Mouse (Mus musculus): ENCODE measurements around the gene Gm11555.
"Not testable (repeated sequence)": the region's sequence is repeated elsewhere in the genome, so short reads cannot be mapped to it uniquely, and the experiment has no call there.

The Gm11555 gene

DNA sequence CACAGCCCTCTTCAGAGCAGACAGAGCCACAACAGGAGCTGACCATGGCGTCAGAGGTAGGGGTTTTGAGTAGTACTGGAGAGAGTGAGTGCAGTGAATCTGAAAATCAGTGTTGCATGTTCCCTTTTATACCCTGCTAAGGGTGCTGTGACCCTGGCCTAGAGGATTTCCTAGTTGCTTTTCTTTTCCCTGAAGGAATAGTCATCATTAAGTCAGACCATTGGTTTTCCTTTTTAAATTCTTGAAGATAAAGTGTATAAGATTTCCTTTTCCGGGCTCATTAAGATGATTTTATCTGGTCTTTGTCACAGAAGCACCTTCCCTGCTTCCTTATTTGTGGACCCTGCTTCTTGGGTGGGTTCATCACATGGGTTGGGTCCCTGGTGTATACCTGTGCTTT, at the start of gene Gm11555:
Gene Gm11555, minus strand, starts transcription at position 101 of the 400 bp plus-strand sequence.
- DNase-seq = no peak

- no peak for DNase-seq
These were observed 40.4 kb upstream of the Gm11555 start, which contains the start of gene Gm14190 for GRCm38 (mm10) chr11:99690463-99690862. Gene Gm14190, minus strand, starts transcription at chr11:99690740.

GRCm38 (mm10) chr11:99685235-99685634, 35.2 kb upstream of the Gm11555 start:
- DNase-seq = not testable (repeated sequence)

GRCm38 (mm10) chr11:99683481-99683880, 33.4 kb upstream of the Gm11555 start:
- DNase-seq = no peak

DNA sequence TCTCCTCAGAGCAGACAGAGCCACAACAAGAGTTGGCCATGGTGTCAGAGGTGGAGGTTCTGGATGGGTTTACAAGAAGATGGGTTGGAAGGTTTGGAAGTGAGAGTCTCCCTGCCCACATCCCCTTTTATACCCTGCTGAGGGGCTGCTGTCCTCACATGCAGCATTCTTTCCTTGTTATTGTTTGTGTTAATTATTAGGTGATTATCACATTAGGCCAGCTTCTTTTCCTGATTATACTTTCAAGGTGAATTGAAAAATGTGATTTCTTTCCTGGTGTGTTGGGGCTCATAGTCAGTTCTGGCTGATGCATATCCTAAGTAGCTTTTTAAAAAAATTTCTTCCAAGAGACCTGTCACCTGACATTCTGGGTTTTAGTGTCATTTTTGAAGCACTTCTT, 15.8 kb upstream of the Gm11555 start, which contains the start of gene Krtap4-6:
Gene Krtap4-6, minus strand, starts transcription at position 101 of the 400 bp plus-strand sequence.
- DNase-seq = no peak

DNA sequence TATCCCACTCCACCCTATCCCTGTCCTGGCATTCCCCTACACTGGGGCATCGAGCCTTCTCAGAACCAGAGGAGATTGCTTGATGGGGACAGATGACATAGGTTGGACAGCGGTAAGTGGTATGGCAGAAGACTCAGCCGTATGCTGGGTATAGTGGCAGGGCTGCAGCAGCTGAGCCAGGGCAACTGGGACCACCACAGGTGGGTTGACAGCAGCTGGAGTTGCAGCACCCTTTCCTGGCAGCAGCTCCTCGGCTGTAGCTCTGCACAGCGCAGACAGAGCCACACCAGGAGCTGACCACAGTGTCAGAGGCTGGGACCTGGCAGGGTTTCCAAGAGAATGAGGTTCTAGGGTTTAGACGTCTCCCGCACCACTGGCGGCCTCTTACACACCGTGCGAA, 12.8 kb upstream of the Gm11555 start:
- DNase-seq = no peak

GRCm38 (mm10) chr11:99659256-99659655, 9.2 kb upstream of the Gm11555 start:
- DNase-seq = no peak

GRCm38 (mm10) chr11:99658467-99659010, 8.5 kb upstream of the Gm11555 start, which contains the start of gene Gm11563:
Gene Gm11563, minus strand, starts transcription at chr11:99658960.
- not testable (repeated sequence) for DNase-seq

GRCm38 (mm10) chr11:99657051-99657450, 7.0 kb upstream of the Gm11555 start:
- no peak for DNase-seq

DNA sequence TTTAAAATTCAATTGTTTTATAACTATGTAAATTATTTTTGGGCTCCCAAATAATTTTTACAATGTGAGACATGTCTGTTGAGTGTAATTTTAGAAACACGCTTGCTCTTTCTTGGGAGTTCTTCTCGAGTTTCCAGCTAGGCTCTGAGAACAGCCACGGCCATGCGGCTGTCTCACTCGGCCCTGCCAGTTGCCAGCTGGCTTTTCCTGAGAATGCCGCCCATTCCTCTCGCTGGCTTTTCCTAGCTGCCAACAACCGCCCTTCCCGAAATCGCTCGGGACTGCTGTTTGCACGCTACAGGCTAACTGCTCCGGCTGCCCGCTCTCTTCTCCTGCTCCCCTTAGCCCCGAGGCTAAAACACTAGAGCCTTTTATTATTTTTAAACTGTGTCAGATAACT, 3.6 kb downstream of the Gm11555 start:
- DNase-seq = no peak

DNA sequence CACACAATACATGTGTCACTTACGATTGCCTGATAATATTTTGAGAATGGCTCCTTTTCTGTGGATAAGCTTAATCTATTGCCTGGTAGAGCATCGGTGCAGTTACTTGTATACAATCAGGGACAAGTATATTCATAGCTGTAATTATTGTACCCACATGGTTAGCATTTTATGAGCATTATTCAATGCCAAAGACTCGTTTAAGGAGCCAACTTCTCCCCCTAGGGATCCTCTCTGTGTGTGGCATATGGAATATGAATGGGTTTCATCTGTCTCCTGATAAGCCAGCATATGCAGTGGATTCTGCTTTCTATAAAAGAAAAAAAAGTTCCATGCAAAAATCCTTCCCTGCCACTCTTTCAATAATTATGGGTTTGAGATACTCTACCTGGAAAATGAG, 5.7 kb downstream of the Gm11555 start:
- no peak for DNase-seq

DNA sequence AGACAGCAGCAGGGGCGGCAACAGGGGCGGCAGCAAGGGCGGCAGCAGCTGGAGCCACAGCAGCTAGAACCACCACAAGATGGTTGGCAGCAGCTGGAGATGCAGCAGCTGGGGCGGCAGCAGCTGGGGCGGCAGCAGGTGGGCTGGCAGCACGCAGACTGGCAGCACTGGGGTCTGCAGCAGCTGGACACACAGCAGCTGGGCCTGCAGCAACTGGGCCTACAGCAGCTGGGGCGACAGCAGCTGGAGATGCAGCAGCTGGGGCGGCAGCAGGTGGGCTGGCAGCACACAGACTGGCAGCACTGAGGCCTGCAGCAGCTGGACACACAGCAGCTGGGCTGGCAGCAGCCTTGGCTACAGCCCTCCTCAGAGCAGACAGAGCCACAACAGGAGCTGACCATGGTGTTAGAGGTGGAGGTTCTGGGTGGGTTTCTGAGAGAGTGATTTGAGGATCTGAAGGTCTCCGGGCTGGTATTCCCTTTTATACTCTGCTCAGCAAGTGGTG, 6.3 kb downstream of the Gm11555 start, which contains the start of gene Krtap4-7:
Gene Krtap4-7, minus strand, starts transcription at position 455 of the 505 bp plus-strand sequence.
- DNase-seq = not testable (repeated sequence)

- DNase-seq = no peak
These were observed 9.1 kb downstream of the Gm11555 start for GRCm38 (mm10) chr11:99640926-99641325.

DNA sequence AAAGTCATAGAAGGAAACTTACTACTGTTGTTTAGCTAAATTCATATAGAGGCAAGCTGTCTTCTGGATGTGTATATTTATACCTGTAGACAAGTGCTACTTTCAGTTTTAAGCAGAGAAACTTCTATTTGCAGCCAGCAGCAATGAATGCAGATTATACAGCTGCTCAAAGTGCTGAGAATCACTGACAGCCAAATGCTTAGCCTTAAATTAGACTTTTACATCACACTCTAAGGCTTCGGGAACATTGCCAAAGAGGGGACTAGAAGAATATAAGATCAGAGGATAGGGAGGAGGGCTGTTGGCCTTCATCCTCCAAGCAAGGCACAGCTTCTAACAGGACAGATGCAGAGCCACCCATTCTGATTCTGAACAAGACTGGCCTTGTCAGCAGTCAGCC, 12.9 kb downstream of the Gm11555 start:
- DNase-seq = no peak

GRCm38 (mm10) chr11:99634653-99635134, 15.3 kb downstream of the Gm11555 start, which contains the start of gene Krtap4-2:
Gene Krtap4-2, minus strand, starts transcription at chr11:99635084.
- no peak for DNase-seq

GRCm38 (mm10) chr11:99633293-99633692, 16.7 kb downstream of the Gm11555 start:
- no peak for DNase-seq

DNA sequence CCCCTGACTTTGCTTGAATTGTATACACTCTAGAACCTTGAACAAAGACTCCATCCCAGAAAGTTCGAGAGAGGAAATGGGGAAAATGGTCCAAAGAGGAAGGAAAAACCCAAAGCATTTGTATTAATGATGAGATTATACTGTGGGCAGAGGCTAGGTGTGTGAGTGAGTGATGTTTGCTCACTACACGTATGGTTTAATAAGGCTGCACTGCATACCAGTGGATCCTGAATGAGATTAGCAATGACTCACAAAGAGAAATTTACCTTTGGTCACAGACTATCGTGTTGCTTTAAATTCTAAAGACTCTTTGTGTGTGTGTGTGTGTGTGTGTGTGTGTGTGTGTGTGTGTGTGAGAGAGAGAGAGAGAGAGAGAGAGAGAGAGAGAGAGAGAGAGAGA, 19.1 kb downstream of the Gm11555 start:
- no peak for DNase-seq

DNA sequence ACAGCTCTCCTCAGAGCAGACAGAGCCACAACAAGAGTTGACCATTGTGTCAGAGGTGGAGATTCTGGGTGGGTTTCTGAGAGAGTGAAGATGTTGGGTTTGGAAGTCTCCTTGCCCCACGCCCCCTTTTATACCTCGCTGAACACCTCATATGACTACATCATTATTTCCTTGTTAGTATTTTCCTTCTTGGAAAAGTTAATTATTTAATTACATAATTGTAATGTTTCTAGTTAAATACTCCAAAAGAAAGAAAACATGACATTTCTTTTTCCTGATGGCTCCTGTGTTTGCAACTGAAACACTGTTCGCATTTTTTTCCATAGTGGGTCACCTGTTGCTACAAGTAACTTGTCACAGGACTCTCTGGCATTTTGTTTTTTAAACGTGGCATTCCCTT, 21.9 kb downstream of the Gm11555 start, which contains the start of gene Krtap4-1:
Gene Krtap4-1, minus strand, starts transcription at position 101 of the 400 bp plus-strand sequence.
- DNase-seq = no peak

DNA sequence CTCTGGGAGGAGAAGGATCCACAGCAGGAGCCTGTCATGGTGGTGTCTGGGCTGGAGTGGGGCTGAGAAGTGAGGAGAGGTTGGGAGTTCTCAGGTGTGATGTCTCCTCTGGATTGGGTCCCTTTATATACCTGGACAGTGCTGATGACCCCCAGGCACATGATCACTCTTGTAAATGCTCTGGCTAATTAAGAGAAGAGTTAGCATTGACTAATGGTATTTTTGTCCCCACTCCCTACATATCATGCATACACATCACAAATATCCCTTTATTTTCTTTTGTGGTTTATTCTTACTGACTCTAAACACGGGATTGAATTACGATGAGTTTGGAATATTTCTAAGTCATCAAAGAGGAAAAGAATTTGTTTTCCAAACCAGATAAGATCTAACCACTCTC, 29.7 kb downstream of the Gm11555 start, which contains the start of gene Gm11562:
Gene Gm11562, minus strand, starts transcription at position 101 of the 400 bp plus-strand sequence.
- DNase-seq = no peak

DNA sequence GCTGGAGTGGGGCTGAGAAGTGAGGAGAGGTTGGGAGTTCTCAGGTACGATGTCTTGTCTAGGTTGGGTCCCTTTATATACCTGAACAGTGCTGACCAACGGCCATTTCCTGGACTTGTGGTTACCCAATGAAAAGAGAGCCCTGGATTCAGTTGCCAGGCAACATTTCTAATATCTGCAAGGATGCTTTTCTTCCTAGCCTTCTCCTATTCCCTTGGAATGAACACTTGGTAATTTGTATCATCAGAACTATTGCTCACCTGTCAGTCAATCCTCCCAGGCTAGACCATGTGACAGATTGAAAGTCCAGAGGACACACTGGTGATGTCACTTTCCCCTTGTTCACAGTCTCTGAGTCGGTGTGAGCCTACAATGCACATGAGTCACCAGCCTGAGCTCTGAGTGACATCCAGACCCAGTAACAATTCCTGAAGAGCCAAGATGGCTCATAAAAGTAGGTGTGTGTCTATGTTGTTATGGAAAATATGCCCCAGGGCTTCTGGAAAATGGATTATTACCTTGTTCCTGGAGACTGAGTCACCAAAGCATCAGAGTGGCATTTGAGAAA, 35.2 kb downstream of the Gm11555 start, which contains the start of gene Krtap2-4:
Gene Krtap2-4, minus strand, starts transcription at position 51 of the 568 bp plus-strand sequence.
- no peak for DNase-seq

GRCm38 (mm10) chr11:99610089-99610488, 39.9 kb downstream of the Gm11555 start, which contains the start of gene Gm11937:
Gene Gm11937, minus strand, starts transcription at chr11:99610189.
- not testable (repeated sequence) for DNase-seq

DNA sequence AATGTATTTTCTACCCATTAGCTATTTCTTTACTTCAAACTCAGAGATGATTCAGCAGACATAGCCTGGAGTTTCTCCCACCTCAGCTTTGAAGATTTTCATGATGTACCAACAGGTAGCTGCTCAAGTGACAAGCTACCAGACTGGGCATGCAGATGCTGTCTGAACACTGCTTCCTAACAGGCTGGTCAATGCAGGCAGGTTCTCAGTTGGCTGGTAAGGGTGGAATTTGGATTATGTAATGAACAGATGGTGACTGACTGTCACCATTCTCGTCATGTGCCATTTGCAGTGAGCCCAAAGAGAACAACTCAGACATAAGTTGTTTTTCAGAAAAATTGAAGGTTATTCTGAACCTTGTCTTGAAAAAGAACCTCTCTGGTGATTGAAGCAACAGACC, 40.9 kb downstream of the Gm11555 start:
- DNase-seq = no peak

DNA sequence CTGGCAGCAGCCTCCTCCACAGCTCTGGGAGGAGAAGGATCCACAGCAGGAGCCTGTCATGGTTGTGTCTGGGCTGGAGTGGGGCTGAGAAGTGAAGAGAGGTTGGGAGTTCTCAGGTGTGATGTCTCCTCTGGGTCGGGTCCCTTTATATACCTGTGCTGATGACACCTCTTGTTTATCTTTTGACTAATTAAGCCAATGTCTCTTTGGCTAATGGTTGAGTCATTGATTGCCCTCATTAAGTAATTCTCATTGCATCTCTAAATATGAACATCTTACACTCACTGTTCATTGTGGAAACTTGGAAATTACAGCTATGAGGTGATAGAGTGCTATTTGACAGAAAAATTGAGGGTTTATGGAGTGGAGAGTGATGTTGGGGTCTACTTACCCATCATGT, 46.8 kb downstream of the Gm11555 start, which contains the start of gene Gm11938:
Gene Gm11938, minus strand, starts transcription at position 101 of the 400 bp plus-strand sequence.
- not testable (repeated sequence) for DNase-seq
